Mouse (Mus musculus) C2C12 (cell line): ENCODE measurements around the gene Ppih.

Experiments used
- CTCF ChIP-seq: IDR thresholded peaks from one replicate; pipeline ENCODE4 v1.5.1; 2011; ENCODE audit not compliant: control insufficient read depth, insufficient read depth, insufficient read length
- MAX ChIP-seq: IDR thresholded peaks from one replicate; pipeline ENCODE4 v1.6.1; 2011; ENCODE audit warnings: mild to moderate bottlenecking, control low read depth
- MYOD1 ChIP-seq: IDR thresholded peaks from one replicate; pipeline ENCODE4 v1.6.1; 2011; ENCODE audit warnings: low read depth; ENCODE audit not compliant: control insufficient read depth, insufficient read length
- USF1 ChIP-seq: IDR thresholded peaks from one replicate; pipeline ENCODE4 v1.6.1; 2011; ENCODE audit warnings: low read depth, mild to moderate bottlenecking, control low read depth, moderate library complexity

DNA sequence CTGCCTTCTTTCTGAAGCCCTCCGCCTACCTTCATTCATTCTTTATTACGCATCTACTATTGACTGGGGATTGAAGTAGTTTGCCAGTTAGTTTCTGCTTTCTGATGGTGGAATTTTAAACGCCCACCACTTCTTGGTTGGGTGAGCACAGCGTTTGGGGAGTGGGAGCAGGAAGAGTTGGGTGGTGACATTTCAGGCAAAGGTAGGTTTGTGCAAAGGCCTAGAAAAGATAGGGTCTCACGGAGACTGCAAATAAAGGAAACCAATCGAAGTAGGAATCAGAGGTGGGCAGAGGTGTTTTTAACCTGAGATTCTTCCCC is 25.3 kb downstream of the Ppih start:
- TF ChIP-seq CTCF (no peak), MYOD1 (no peak), MAX (no peak), USF1 (no peak)
